Mouse (Mus musculus): ENCODE results near the gene Hsdl2.

DNA sequence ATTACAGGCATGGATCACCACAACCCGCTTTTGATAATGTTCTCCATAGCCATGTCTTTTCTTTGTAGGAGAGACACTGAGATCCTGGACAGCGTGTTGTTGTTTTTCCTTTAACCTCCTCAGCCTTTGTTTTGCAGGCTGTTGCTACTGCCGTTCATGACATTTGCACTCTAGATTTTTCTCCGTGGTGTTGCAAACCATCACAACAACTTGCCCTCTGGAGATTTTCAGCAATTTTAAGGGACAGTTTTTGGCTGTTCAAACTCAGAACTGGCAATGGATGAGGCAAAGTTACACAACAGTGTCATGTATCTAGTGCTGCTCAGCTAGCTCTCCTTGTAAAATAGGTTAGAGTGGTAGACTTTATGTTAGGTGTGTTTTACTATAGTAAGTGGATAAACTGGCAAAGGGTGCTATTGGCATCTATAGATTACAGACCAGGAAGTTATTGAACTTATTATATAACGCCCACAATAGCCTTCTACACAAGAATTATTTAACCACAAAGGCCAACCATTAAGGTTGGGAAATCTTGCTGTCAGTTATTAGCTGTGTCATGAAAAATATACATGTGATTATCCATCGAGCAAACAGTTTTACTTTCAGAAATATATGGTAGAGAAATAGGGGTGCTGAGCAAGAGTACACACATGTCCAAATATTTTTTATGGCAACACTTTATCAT lies 13.6 kb upstream of the Hsdl2 start:
- TF ChIP-seq CTCF (conservative IDR thresholded peaks at IDR 0.05; ENCODE audit: insufficient read depth, insufficient read length, low read depth, low read length) = no peak
- no peak for TF ChIP-seq POLR2A (IDR thresholded peaks at IDR 0.05; ENCODE audit: low read depth, low read length)

Data from kidney, adult 2 months (tissue).